Mouse (Mus musculus): ENCODE results near the gene Hbq1a. TPM values are rescaled to one million over a fixed set of nuclear protein-coding genes. Genes with fewer than 3 reads are reported as not detected.

The Hbq1a gene
- polyA plus RNA-seq, 1 experiment from 2014 or later: 1.9 TPM

GRCm38 (mm10) chr11:32307006-32307405, 7.1 kb downstream of the Hbq1a start:
- no peak overlapping the region for H3K4me2 ChIP-seq (ENCODE audit: low read length)
- no peak for ATAC-seq

GRCm38 (mm10) chr11:32309446-32309845, 9.6 kb downstream of the Hbq1a start:
- Histone ChIP-seq H3K36me3 (ENCODE audit: control insufficient read depth, insufficient read depth) (no peaks in the 10 kb centered on the region), H3K4me1 (replicated peaks; ENCODE audit: control insufficient read depth, insufficient read depth, low read length) (no peaks in the 10 kb centered on the region), H3K9ac (replicated peaks; ENCODE audit: low read depth, low read length) (no peak overlapping the region), H3K9me3 (ENCODE audit: control insufficient read depth, low read length) (no peaks in the 10 kb centered on the region), H3K27ac (ENCODE audit: low read length) (no peak overlapping the region), H3K4me2 (ENCODE audit: low read length) (no peak overlapping the region), H3K27me3 (replicated peaks; ENCODE audit: control insufficient read depth, insufficient read depth, low read length) (no peaks in the 10 kb centered on the region), H3K4me3 (replicated peaks; ENCODE audit: low read length) (no peak overlapping the region)
- WGBS: 49% methylated on average over 4 of the region's 4 CpGs
- no peak for ATAC-seq

More at GRCm38 (mm10) chr11:32307006-32307405, 7.1 kb downstream of the Hbq1a start:
- Histone ChIP-seq H3K9ac (replicated peaks; ENCODE audit: low read depth, low read length) (no peak overlapping the region), H3K36me3 (ENCODE audit: control insufficient read depth, insufficient read depth) (no peaks in the 10 kb centered on the region), H3K4me3 (replicated peaks; ENCODE audit: low read length) (no peak overlapping the region), H3K4me1 (replicated peaks; ENCODE audit: control insufficient read depth, insufficient read depth, low read length) (peaks cover 4% of the 10 kb centered on the region), H3K27ac (ENCODE audit: low read length) (no peak overlapping the region), H3K9me3 (ENCODE audit: control insufficient read depth, low read length) (no peaks in the 10 kb centered on the region), H3K27me3 (replicated peaks; ENCODE audit: control insufficient read depth, insufficient read depth, low read length) (no peaks in the 10 kb centered on the region)
- 81% methylated on average over 1 of the region's 1 CpGs for WGBS

- ATAC-seq: no peak
- Histone ChIP-seq H3K9ac (replicated peaks; ENCODE audit: low read depth, low read length) (no peak overlapping the region), H3K4me3 (replicated peaks; ENCODE audit: low read length) (no peak overlapping the region), H3K4me2 (ENCODE audit: low read length) (no peak overlapping the region), H3K4me1 (replicated peaks; ENCODE audit: control insufficient read depth, insufficient read depth, low read length) (no peaks in the 10 kb centered on the region), H3K9me3 (ENCODE audit: control insufficient read depth, low read length) (no peaks in the 10 kb centered on the region), H3K27me3 (replicated peaks; ENCODE audit: control insufficient read depth, insufficient read depth, low read length) (no peaks in the 10 kb centered on the region), H3K27ac (ENCODE audit: low read length) (no peak overlapping the region), H3K36me3 (ENCODE audit: control insufficient read depth, insufficient read depth) (no peaks in the 10 kb centered on the region)
- 84% methylated on average over 3 of the region's 3 CpGs for WGBS
Observed at GRCm38 (mm10) chr11:32309928-32310327, 10.1 kb downstream of the Hbq1a start.

GRCm38 (mm10) chr11:32316009-32316408, 16.1 kb downstream of the Hbq1a start:
- H3K4me1 ChIP-seq (replicated peaks; ENCODE audit: control insufficient read depth, insufficient read depth, low read length): no peaks in the 10 kb centered on the region
- H3K27ac ChIP-seq (ENCODE audit: low read length): no peak overlapping the region
- no peak overlapping the region for H3K9ac ChIP-seq (replicated peaks; ENCODE audit: low read depth, low read length)
- ATAC-seq: no peak
- 89% methylated on average over 3 of the region's 3 CpGs for WGBS
- no peak overlapping the region for H3K4me3 ChIP-seq (replicated peaks; ENCODE audit: low read length)
- H3K4me2 ChIP-seq (ENCODE audit: low read length): no peak overlapping the region
- no peaks in the 10 kb centered on the region for H3K36me3 ChIP-seq (ENCODE audit: control insufficient read depth, insufficient read depth)
- no peaks in the 10 kb centered on the region for H3K9me3 ChIP-seq (ENCODE audit: control insufficient read depth, low read length)
- H3K27me3 ChIP-seq (replicated peaks; ENCODE audit: control insufficient read depth, insufficient read depth, low read length): no peaks in the 10 kb centered on the region

GRCm38 (mm10) chr11:32320507-32321195, 20.8 kb downstream of the Hbq1a start:
- no peak overlapping the region for H3K27ac ChIP-seq (ENCODE audit: low read length)
- WGBS: 71% methylated on average over 11 of the region's 11 CpGs
- no peak overlapping the region for H3K4me2 ChIP-seq (ENCODE audit: low read length)
- no peak overlapping the region for H3K9ac ChIP-seq (replicated peaks; ENCODE audit: low read depth, low read length)
- no peak overlapping the region for H3K4me3 ChIP-seq (replicated peaks; ENCODE audit: low read length)
- no peaks in the 10 kb centered on the region for H3K27me3 ChIP-seq (replicated peaks; ENCODE audit: control insufficient read depth, insufficient read depth, low read length)
- no peaks in the 10 kb centered on the region for H3K36me3 ChIP-seq (ENCODE audit: control insufficient read depth, insufficient read depth)
- 0 out of 2 replicates have a peak, but pooled peaks cover 2% of the 10 kb centered on the region for H3K4me1 ChIP-seq (replicated peaks; ENCODE audit: control insufficient read depth, insufficient read depth, low read length)
- H3K9me3 ChIP-seq (ENCODE audit: control insufficient read depth, low read length): no peaks in the 10 kb centered on the region
- ATAC-seq: no peak

GRCm38 (mm10) chr11:32321196-32321565, 21.3 kb downstream of the Hbq1a start:
- H3K4me3 ChIP-seq (replicated peaks; ENCODE audit: low read length): no peak overlapping the region
- no peak for ATAC-seq
- no peak overlapping the region for H3K9ac ChIP-seq (replicated peaks; ENCODE audit: low read depth, low read length)
- 0 out of 2 replicates have a peak, but pooled peaks cover 2% of the 10 kb centered on the region for H3K4me1 ChIP-seq (replicated peaks; ENCODE audit: control insufficient read depth, insufficient read depth, low read length)
- no peaks in the 10 kb centered on the region for H3K9me3 ChIP-seq (ENCODE audit: control insufficient read depth, low read length)
- no peaks in the 10 kb centered on the region for H3K36me3 ChIP-seq (ENCODE audit: control insufficient read depth, insufficient read depth)
- no peak overlapping the region for H3K27ac ChIP-seq (ENCODE audit: low read length)
- 45% methylated on average over 8 of the region's 8 CpGs for WGBS
- no peaks in the 10 kb centered on the region for H3K27me3 ChIP-seq (replicated peaks; ENCODE audit: control insufficient read depth, insufficient read depth, low read length)
- no peak overlapping the region for H3K4me2 ChIP-seq (ENCODE audit: low read length)

- ATAC-seq: peak; percentile 87
- Histone ChIP-seq H3K4me1 (replicated peaks; ENCODE audit: control insufficient read depth, insufficient read depth, low read length) (0 out of 2 replicates have a peak, but pooled peaks cover 2% of the 10 kb centered on the region), H3K4me3 (replicated peaks; ENCODE audit: low read length) (no peak overlapping the region), H3K9me3 (ENCODE audit: control insufficient read depth, low read length) (no peaks in the 10 kb centered on the region), H3K4me2 (ENCODE audit: low read length) (peak overlapping the region; percentile 16; the same call in 1 of the 2 replicates), H3K36me3 (ENCODE audit: control insufficient read depth, insufficient read depth) (no peaks in the 10 kb centered on the region), H3K27ac (ENCODE audit: low read length) (no peak overlapping the region), H3K27me3 (replicated peaks; ENCODE audit: control insufficient read depth, insufficient read depth, low read length) (no peaks in the 10 kb centered on the region), H3K9ac (replicated peaks; ENCODE audit: low read depth, low read length) (no peak overlapping the region)
- WGBS: 14% methylated on average over 15 of the region's 15 CpGs
Observed at GRCm38 (mm10) chr11:32324609-32325008, 24.7 kb downstream of the Hbq1a start.

- Histone ChIP-seq H3K36me3 (ENCODE audit: control insufficient read depth, insufficient read depth) (no peaks in the 10 kb centered on the region), H3K4me3 (replicated peaks; ENCODE audit: low read length) (no peak overlapping the region), H3K27me3 (replicated peaks; ENCODE audit: control insufficient read depth, insufficient read depth, low read length) (no peaks in the 10 kb centered on the region), H3K27ac (ENCODE audit: low read length) (no peak overlapping the region), H3K9ac (replicated peaks; ENCODE audit: low read depth, low read length) (no peak overlapping the region), H3K9me3 (ENCODE audit: control insufficient read depth, low read length) (no peaks in the 10 kb centered on the region), H3K4me1 (replicated peaks; ENCODE audit: control insufficient read depth, insufficient read depth, low read length) (peaks cover 9% of the 10 kb centered on the region), H3K4me2 (ENCODE audit: low read length) (no peak overlapping the region)
- 0 out of 2 replicates have a peak, but pooled peaks have one; percentile 31 for ATAC-seq
- 37% methylated on average over 6 of the region's 6 CpGs for WGBS
Observed at GRCm38 (mm10) chr11:32331075-32331474, 31.2 kb downstream of the Hbq1a start.

GRCm38 (mm10) chr11:32331861-32332260, 32.0 kb downstream of the Hbq1a start:
- peaks cover 9% of the 10 kb centered on the region for H3K4me1 ChIP-seq (replicated peaks; ENCODE audit: control insufficient read depth, insufficient read depth, low read length)
- H3K9ac ChIP-seq (replicated peaks; ENCODE audit: low read depth, low read length): no peak overlapping the region
- no peak overlapping the region for H3K4me3 ChIP-seq (replicated peaks; ENCODE audit: low read length)
- H3K36me3 ChIP-seq (ENCODE audit: control insufficient read depth, insufficient read depth): no peaks in the 10 kb centered on the region
- H3K27ac ChIP-seq (ENCODE audit: low read length): no peak overlapping the region
- peaks cover 3% of the 10 kb centered on the region; the same call in 1 of the 2 replicates for H3K9me3 ChIP-seq (ENCODE audit: control insufficient read depth, low read length)
- H3K4me2 ChIP-seq (ENCODE audit: low read length): no peak overlapping the region
- ATAC-seq: no peak
- WGBS: 37% methylated on average over 5 of the region's 5 CpGs
- no peaks in the 10 kb centered on the region for H3K27me3 ChIP-seq (replicated peaks; ENCODE audit: control insufficient read depth, insufficient read depth, low read length)
